Mouse (Mus musculus): ENCODE measurements around the gene Tmem200a. TPM values are rescaled to one million over a fixed set of nuclear protein-coding genes. Genes with fewer than 3 reads are reported as not detected.
A peak's percentile ranks its signal among the peaks of the same experiment; 100 is the strongest.

Tmem200a gene
- polyA plus RNA-seq, 1 experiment from 2014 or later, result 31.2 TPM

DNA sequence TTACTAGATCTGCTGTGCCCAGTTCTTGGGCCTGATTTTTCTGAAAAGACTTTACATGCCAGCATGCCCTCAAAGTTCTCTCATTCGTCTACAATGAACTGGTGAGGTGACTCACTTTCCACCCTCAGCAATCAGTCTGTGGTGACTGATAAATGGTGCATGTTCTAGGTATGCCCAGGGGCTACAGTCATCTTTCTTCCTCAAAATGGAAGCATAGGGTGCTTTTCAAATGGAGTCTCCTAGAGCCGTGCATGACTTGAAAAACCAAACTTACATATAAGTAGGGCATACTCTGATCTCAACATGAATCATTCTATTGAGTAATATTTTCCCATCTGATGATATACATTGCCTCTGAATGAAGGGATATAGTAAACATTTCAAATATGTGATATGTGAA lies 117.8 kb downstream of the Tmem200a start:
- Histone ChIP-seq H3K4me2 (replicated peaks) (no peak overlapping the region), H3K9ac (replicated peaks) (no peak overlapping the region), H3K4me3 (replicated peaks) (no peak overlapping the region), H3K27ac (no peak overlapping the region), H3K36me3 (no peaks in the 10 kb centered on the region), H3K9me3 (no peaks in the 10 kb centered on the region), H3K4me1 (replicated peaks) (peaks cover 6% of the 10 kb centered on the region), H3K27me3 (no peaks in the 10 kb centered on the region)
- ATAC-seq, result no peak
- 87% methylated on average over 2 of the region's 2 CpGs for WGBS

- Histone ChIP-seq H3K9ac (replicated peaks) (no peak overlapping the region), H3K4me1 (replicated peaks) (peaks cover 6% of the 10 kb centered on the region), H3K27me3 (no peaks in the 10 kb centered on the region), H3K4me2 (replicated peaks) (no peak overlapping the region), H3K9me3 (no peaks in the 10 kb centered on the region), H3K36me3 (no peaks in the 10 kb centered on the region), H3K4me3 (replicated peaks) (no peak overlapping the region), H3K27ac (no peak overlapping the region)
- no peak for ATAC-seq
- WGBS, result 37% methylated on average over 3 of the region's 3 CpGs
Observed at GRCm38 (mm10) chr10:25958762-25959753, 119.8 kb downstream of the Tmem200a start.

GRCm38 (mm10) chr10:25954641-25955228 lies 124.1 kb downstream of the Tmem200a start:
- H3K4me2 ChIP-seq (replicated peaks), result no peak overlapping the region
- no peaks in the 10 kb centered on the region for H3K36me3 ChIP-seq
- no peak overlapping the region for H3K27ac ChIP-seq
- H3K9ac ChIP-seq (replicated peaks), result no peak overlapping the region
- WGBS, result 62% methylated on average over 3 of the region's 3 CpGs
- ATAC-seq, result no peak
- H3K4me1 ChIP-seq (replicated peaks), result peaks cover 6% of the 10 kb centered on the region
- H3K9me3 ChIP-seq, result no peaks in the 10 kb centered on the region
- no peak overlapping the region for H3K4me3 ChIP-seq (replicated peaks)
- H3K27me3 ChIP-seq, result no peaks in the 10 kb centered on the region

DNA sequence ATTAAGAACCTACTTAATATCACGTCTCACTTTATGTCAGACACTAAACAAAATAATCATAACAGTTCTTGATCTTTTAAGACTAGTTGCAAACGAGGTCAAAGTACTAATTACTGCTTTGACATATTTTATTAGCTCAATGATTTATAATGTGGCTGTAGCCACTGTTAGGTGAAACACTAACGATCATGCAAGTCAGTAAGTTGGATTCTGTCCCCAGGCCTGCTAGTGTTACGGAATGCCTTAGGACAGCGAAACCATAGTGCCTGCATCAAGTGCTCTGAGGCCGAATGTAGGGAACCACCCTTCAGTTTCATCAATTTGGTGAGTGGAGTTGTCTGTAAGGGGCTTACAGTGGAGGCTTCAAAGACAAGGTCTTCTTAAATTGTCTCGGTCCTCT lies 126.0 kb downstream of the Tmem200a start:
- Histone ChIP-seq H3K36me3 (no peaks in the 10 kb centered on the region), H3K4me1 (replicated peaks) (no peaks in the 10 kb centered on the region), H3K27ac (no peak overlapping the region), H3K9ac (replicated peaks) (no peak overlapping the region), H3K4me2 (replicated peaks) (no peak overlapping the region), H3K9me3 (no peaks in the 10 kb centered on the region), H3K27me3 (no peaks in the 10 kb centered on the region), H3K4me3 (replicated peaks) (no peak overlapping the region)
- ATAC-seq, result no peak
- WGBS, result 87% methylated on average over 7 of the region's 7 CpGs

DNA sequence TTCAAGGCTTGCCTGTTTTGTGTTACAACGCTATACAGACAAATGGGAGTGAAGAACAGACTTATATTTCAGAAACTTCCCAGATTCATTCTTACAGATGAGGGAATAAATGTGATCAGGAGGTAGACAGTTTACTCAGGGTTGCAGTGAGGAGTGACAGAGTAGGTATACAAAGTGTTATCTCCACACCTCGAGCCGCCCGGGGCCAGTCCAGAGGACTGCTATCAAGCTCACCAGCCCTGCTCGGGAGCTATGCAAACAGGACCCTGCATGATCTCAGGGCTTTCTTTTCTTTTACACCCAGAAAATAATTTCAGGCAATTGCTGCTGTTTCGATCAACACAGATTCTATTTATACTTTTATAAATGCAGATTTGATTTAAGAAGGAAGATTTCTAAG lies 126.7 kb downstream of the Tmem200a start:
- no peaks in the 10 kb centered on the region for H3K4me1 ChIP-seq (replicated peaks)
- H3K36me3 ChIP-seq, result no peaks in the 10 kb centered on the region
- no peaks in the 10 kb centered on the region for H3K27me3 ChIP-seq
- no peak for ATAC-seq
- WGBS, result 89% methylated on average over 6 of the region's 6 CpGs
- H3K4me3 ChIP-seq (replicated peaks), result no peak overlapping the region
- H3K4me2 ChIP-seq (replicated peaks), result no peak overlapping the region
- no peak overlapping the region for H3K27ac ChIP-seq
- no peaks in the 10 kb centered on the region for H3K9me3 ChIP-seq
- H3K9ac ChIP-seq (replicated peaks), result no peak overlapping the region

DNA sequence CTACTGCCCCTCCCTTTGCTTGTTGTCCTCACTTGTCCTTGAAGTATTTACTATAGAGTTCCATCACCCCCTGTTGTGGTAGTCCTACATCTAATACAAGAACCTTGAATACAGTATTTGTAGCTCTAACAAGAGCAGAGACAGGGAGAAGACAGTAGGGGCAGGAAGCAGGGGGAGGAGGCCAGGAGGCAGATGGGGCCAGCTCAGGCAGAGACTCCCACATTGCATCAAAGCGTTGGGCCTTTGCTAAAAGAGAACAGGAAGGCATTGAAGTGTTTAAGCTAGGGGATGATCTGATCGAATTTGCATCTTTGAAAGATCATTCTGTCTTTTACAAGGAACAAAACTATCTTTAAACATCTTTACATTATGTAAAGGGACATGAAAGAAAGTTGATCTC lies 133.0 kb downstream of the Tmem200a start:
- Histone ChIP-seq H3K9ac (replicated peaks) (no peak overlapping the region), H3K4me2 (replicated peaks) (no peak overlapping the region), H3K4me1 (replicated peaks) (no peaks in the 10 kb centered on the region), H3K27me3 (no peaks in the 10 kb centered on the region), H3K36me3 (no peaks in the 10 kb centered on the region), H3K4me3 (replicated peaks) (no peak overlapping the region), H3K27ac (no peak overlapping the region), H3K9me3 (no peaks in the 10 kb centered on the region)
- ATAC-seq, result no peak
- 77% methylated on average over 2 of the region's 2 CpGs for WGBS

DNA sequence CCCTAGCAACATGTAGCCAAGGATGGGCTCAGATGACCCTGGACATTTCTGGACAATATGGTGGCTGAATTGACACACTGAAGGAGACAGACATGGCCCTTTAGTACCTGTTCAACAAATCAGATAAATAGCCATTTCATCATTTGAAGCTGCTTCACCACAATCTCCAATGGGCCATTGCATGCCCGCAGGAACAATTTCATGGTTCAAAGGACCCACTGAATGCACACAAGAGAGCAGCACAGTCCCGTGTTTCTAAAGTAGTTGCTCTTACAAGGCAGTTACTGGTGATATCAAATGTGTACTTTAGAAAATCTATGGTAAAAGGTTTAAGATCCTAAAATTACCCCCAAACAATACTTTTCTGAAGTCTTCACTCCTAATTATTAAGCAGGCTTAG lies 134.2 kb downstream of the Tmem200a start:
- 18% methylated on average over 2 of the region's 2 CpGs for WGBS
- Histone ChIP-seq H3K4me2 (replicated peaks) (no peak overlapping the region), H3K4me1 (replicated peaks) (no peaks in the 10 kb centered on the region), H3K4me3 (replicated peaks) (no peak overlapping the region), H3K9me3 (no peaks in the 10 kb centered on the region), H3K27ac (no peak overlapping the region), H3K9ac (replicated peaks) (no peak overlapping the region), H3K36me3 (no peaks in the 10 kb centered on the region), H3K27me3 (no peaks in the 10 kb centered on the region)
- no peak for ATAC-seq

GRCm38 (mm10) chr10:25931796-25932195 lies 147.1 kb downstream of the Tmem200a start:
- H3K9me3 ChIP-seq, result no peaks in the 10 kb centered on the region
- no peak overlapping the region for H3K4me2 ChIP-seq (replicated peaks)
- H3K36me3 ChIP-seq, result no peaks in the 10 kb centered on the region
- peaks cover 23% of the 10 kb centered on the region for H3K4me1 ChIP-seq (replicated peaks)
- ATAC-seq, result no peak
- WGBS, result 85% methylated on average over 8 of the region's 8 CpGs
- H3K27me3 ChIP-seq, result no peaks in the 10 kb centered on the region
- H3K27ac ChIP-seq, result no peak overlapping the region
- H3K9ac ChIP-seq (replicated peaks), result no peak overlapping the region
- no peak overlapping the region for H3K4me3 ChIP-seq (replicated peaks)

- peak; percentile 81 for ATAC-seq
- peaks cover 23% of the 10 kb centered on the region for H3K4me1 ChIP-seq (replicated peaks)
- H3K27ac ChIP-seq, result peak overlapping the region; percentile 48
- H3K9me3 ChIP-seq, result no peaks in the 10 kb centered on the region
- peak overlapping the region; percentile 44 for H3K4me2 ChIP-seq (replicated peaks)
- WGBS, result 10% methylated on average over 12 of the region's 12 CpGs
- H3K27me3 ChIP-seq, result no peaks in the 10 kb centered on the region
- H3K4me3 ChIP-seq (replicated peaks), result 0 out of 2 replicates have a peak overlapping the region, but pooled peaks have one; percentile 12
- H3K36me3 ChIP-seq, result no peaks in the 10 kb centered on the region
- H3K9ac ChIP-seq (replicated peaks), result no peak overlapping the region; the same call in 1 of the 2 replicates
Observed at GRCm38 (mm10) chr10:25929401-25930150, 149.3 kb downstream of the Tmem200a start.

- Histone ChIP-seq H3K9ac (replicated peaks) (no peak overlapping the region), H3K27ac (peak overlapping the region; percentile 48), H3K4me2 (replicated peaks) (peak overlapping the region; percentile 44), H3K9me3 (no peaks in the 10 kb centered on the region), H3K27me3 (no peaks in the 10 kb centered on the region), H3K36me3 (no peaks in the 10 kb centered on the region), H3K4me3 (replicated peaks) (no peak overlapping the region), H3K4me1 (replicated peaks) (peaks cover 23% of the 10 kb centered on the region)
- peak; percentile 55 for ATAC-seq
- WGBS, result 11% methylated on average over 8 of the region's 8 CpGs
Observed at GRCm38 (mm10) chr10:25928861-25929368, 149.9 kb downstream of the Tmem200a start.

DNA sequence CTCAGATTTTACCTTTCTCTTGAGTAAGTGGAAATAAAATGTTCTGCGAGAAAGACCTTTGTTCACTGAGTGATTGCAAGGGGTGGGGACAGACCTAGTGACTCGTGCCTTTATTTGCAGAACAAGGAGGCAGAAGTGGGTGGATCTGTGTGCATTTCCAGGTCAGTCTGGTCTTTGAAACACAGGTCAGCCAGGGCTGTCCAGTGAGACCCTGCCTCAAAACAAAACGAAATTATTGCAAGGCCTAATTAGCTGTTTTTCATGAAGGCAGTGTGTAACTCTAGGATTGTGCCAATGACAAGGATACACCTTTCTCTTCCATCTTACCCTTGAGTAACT lies 150.4 kb downstream of the Tmem200a start:
- Histone ChIP-seq H3K9ac (replicated peaks) (no peak overlapping the region), H3K4me3 (replicated peaks) (no peak overlapping the region), H3K27ac (no peak overlapping the region), H3K4me1 (replicated peaks) (peaks cover 23% of the 10 kb centered on the region), H3K4me2 (replicated peaks) (no peak overlapping the region), H3K9me3 (no peaks in the 10 kb centered on the region), H3K27me3 (no peaks in the 10 kb centered on the region), H3K36me3 (no peaks in the 10 kb centered on the region)
- 60% methylated on average over 3 of the region's 3 CpGs for WGBS
- ATAC-seq, result no peak

Data from midbrain, embryonic 13.5 days (tissue).